Mouse (Mus musculus): ENCODE data around the gene Crip2. TPM values are rescaled to one million over a fixed set of nuclear protein-coding genes. Genes with fewer than 3 reads are reported as not detected.

The Crip2 gene
- polyA plus RNA-seq (2014; fragmentation: Nextera tagmentation; extraction: Ambion mirVana), result 72.7 and 83.3 TPM in 2 replicates

DNA sequence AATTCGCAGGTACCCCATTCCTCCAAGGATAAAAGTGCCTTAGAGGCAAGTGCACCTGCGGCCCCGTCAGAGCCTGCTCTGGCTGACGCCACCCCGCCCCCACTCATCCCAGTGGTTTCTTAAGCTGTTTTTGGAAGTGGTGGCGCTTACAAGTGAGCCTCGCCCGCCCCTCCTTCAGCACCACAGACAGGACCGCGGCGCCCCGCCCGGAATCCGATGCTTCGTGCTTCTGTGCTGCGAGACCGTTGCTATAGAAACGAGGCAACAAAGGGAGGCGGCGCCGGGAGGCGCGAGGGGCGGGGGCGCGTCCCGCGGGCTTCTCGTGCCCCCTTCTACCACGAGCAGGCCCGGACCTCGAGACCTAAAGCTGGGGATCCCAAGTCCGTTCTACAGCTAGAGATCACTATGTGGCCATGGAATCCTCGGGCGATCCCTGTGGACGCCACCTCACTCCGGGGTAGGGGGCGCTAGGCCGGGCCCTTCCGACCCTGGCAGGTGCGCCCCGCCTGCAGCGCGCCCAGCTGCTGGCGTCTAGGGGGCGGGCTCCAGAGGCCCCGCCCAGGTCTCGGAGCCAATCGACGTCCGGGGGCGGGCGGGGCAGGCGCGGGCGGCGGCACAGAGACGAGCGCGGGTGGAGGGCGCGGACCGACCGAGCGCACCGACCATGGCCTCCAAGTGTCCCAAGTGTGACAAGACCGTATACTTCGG lies at the start of gene Crip2:
TSS of gene Crip2 (plus strand) at position 329 of the 708 bp plus-strand sequence.
- peak within 1 kb of the TSS; percentile 43 for H3K4me3 ChIP-seq (ENCODE audit: low read depth, low read length)
- H3K9ac ChIP-seq (replicated peaks; ENCODE audit: low read length), result peak within 1 kb of the TSS; percentile 4
- under 1% methylated on average over 66 of the region's 68 CpGs for WGBS
- DNase-seq (ENCODE audit: low spot score), result peak; percentile 93
- H3K27me3 ChIP-seq (ENCODE audit: control insufficient read depth, insufficient read depth, low read length), result peaks cover 14% of the 10 kb centered on the region
- no peaks in the 10 kb centered on the region for H3K9me3 ChIP-seq (replicated peaks; ENCODE audit: control insufficient read depth, low read length)
- peaks cover 7% of the 10 kb centered on the region for H3K4me1 ChIP-seq (ENCODE audit: control insufficient read depth, insufficient read depth, low read length)
- peak; percentile 78 for ATAC-seq (replicated peaks; ENCODE audit: insufficient number of reproducible peaks, low FRiP score, low TSS enrichment, low read depth)
- peak within 1 kb of the TSS; percentile 79 for H3K4me2 ChIP-seq (ENCODE audit: low read depth, low read length)
- peaks cover 13% of the 10 kb centered on the region for H3K36me3 ChIP-seq (replicated peaks; ENCODE audit: control insufficient read depth, insufficient read depth, low read depth, low read length)
- H3K27ac ChIP-seq (replicated peaks; ENCODE audit: low read depth, low read length), result peak within 1 kb of the TSS; percentile 47; the same call in 1 of the 2 replicates

DNA sequence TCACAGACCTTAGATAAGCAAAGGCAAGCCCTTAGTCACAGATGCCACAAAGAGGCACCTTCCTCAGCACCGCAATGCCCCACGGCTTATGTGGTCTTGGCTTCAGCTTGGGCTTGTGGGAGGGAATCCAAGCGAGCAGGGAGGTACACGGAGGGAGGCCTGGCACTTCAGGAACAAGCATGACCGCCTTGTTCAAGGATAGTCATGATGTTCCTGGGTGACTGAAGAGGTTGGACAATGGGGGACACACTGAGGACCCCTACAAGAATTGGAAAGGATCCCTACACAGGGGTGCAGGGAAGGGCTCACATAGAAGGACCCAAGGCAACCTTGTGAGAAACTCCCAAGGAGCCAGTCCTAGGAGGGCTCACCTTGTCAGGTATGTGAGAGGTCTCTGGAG lies 43.0 kb upstream of the Crip2 start:
- H3K9ac ChIP-seq (replicated peaks; ENCODE audit: low read length), result no peak overlapping the region
- ATAC-seq (replicated peaks; ENCODE audit: insufficient number of reproducible peaks, low FRiP score, low TSS enrichment, low read depth) (no peak), DNase-seq (ENCODE audit: low spot score) (no peak)

DNA sequence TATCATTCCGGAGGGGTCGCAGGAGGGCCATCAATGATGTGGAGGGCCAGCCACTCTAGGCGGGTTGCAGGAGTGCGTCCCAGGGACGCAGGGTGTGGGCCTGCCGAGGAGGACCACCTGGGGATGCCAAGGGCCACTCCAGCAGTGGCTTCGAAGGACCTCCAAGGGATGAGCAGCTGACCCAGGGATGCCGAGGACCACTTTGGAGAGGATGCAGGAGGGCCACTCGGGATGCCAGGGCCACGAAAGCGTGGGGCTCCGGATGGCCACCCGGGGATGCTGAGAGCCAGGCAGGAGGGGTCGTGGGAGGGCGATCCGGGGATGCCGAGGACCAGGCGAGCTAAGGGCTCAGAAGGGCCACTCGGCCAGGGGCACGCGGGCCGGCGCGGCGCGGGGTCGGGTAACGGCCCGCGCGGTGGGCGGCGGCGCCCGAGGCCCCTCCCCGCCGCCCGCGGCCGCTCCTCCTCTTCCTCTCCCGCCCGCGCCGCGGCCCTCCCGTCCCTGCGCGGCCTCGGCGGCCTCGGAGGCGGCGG lies 42.2 kb upstream of the Crip2 start, which contains the start of gene Mta1:
TSS of gene Mta1 (plus strand) at position 530 of the 533 bp plus-strand sequence.
- peaks cover 3% of the 10 kb centered on the region for H3K4me1 ChIP-seq (ENCODE audit: control insufficient read depth, insufficient read depth, low read length)
- peak within 1 kb of the TSS; percentile 100 for H3K4me3 ChIP-seq (ENCODE audit: low read depth, low read length)
- WGBS, result 2% methylated on average over 26 of the region's 53 CpGs
- H3K27me3 ChIP-seq (ENCODE audit: control insufficient read depth, insufficient read depth, low read length), result no peaks in the 10 kb centered on the region
- H3K27ac ChIP-seq (replicated peaks; ENCODE audit: low read depth, low read length), result peak within 1 kb of the TSS; percentile 83
- H3K4me2 ChIP-seq (ENCODE audit: low read depth, low read length), result peak within 1 kb of the TSS; percentile 91
- H3K9me3 ChIP-seq (replicated peaks; ENCODE audit: control insufficient read depth, low read length), result no peaks in the 10 kb centered on the region
- H3K36me3 ChIP-seq (replicated peaks; ENCODE audit: control insufficient read depth, insufficient read depth, low read depth, low read length), result no peaks in the 10 kb centered on the region
- DNase-seq (ENCODE audit: low spot score) (peak; percentile 83), ATAC-seq (replicated peaks; ENCODE audit: insufficient number of reproducible peaks, low FRiP score, low TSS enrichment, low read depth) (peak; percentile 55)
- H3K9ac ChIP-seq (replicated peaks; ENCODE audit: low read length), result peak within 1 kb of the TSS; percentile 99

More for the DNA sequence above, 43.0 kb upstream of the Crip2 start:
- Histone ChIP-seq H3K27ac (replicated peaks; ENCODE audit: low read depth, low read length) (no peak overlapping the region), H3K4me1 (ENCODE audit: control insufficient read depth, insufficient read depth, low read length) (peaks cover 3% of the 10 kb centered on the region), H3K36me3 (replicated peaks; ENCODE audit: control insufficient read depth, insufficient read depth, low read depth, low read length) (no peaks in the 10 kb centered on the region), H3K4me2 (ENCODE audit: low read depth, low read length) (peak overlapping the region; percentile 79), H3K4me3 (ENCODE audit: low read depth, low read length) (no peak overlapping the region), H3K27me3 (ENCODE audit: control insufficient read depth, insufficient read depth, low read length) (no peaks in the 10 kb centered on the region), H3K9me3 (replicated peaks; ENCODE audit: control insufficient read depth, low read length) (no peaks in the 10 kb centered on the region)
- WGBS, result 89% methylated on average over 5 of the region's 5 CpGs

DNA sequence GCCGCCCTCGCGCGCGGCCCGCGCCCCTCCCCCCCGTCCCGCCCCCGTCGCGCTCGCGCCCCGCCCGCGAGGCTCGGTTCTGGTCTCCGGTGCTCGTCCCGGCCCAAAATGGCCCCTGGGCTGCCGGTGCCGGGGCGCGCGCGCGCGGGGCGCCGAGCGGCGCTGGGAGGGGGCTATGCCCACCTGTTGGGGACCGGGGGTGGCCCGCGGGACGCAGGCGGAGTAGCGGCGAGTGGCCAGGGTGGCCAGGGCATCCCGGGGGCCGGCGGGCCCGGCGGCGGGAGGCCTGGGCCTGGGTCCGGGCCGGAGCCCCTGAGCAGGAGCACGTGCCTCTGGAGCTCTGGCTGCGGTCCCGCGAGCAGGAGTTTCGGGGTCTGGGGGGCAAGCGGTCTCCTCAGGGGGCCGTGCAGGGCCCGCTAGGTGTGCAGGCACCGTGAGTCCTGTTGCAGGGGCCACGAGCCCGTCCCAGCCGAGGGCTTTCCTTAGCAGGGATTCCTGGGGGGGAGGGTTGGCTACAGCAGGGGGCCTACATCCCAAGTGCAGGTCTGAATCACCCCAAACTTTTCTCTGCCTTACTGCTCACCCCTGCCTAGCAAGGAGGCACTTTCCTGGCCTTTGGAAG lies 41.4 kb upstream of the Crip2 start:
- no peaks in the 10 kb centered on the region for H3K36me3 ChIP-seq (replicated peaks; ENCODE audit: control insufficient read depth, insufficient read depth, low read depth, low read length)
- H3K9ac ChIP-seq (replicated peaks; ENCODE audit: low read length), result peak overlapping the region; percentile 99
- H3K4me3 ChIP-seq (ENCODE audit: low read depth, low read length), result peak overlapping the region; percentile 100
- no peaks in the 10 kb centered on the region for H3K27me3 ChIP-seq (ENCODE audit: control insufficient read depth, insufficient read depth, low read length)
- ATAC-seq (replicated peaks; ENCODE audit: insufficient number of reproducible peaks, low FRiP score, low TSS enrichment, low read depth) (peak; percentile 31; the same call in 1 of the 2 replicates), DNase-seq (ENCODE audit: low spot score) (peak; percentile 12)
- no peaks in the 10 kb centered on the region for H3K9me3 ChIP-seq (replicated peaks; ENCODE audit: control insufficient read depth, low read length)
- 0% methylated on average over 29 of the region's 60 CpGs for WGBS
- H3K4me2 ChIP-seq (ENCODE audit: low read depth, low read length), result peak overlapping the region; percentile 91
- H3K27ac ChIP-seq (replicated peaks; ENCODE audit: low read depth, low read length), result peak overlapping the region; percentile 83
- H3K4me1 ChIP-seq (ENCODE audit: control insufficient read depth, insufficient read depth, low read length), result peaks cover 3% of the 10 kb centered on the region

DNA sequence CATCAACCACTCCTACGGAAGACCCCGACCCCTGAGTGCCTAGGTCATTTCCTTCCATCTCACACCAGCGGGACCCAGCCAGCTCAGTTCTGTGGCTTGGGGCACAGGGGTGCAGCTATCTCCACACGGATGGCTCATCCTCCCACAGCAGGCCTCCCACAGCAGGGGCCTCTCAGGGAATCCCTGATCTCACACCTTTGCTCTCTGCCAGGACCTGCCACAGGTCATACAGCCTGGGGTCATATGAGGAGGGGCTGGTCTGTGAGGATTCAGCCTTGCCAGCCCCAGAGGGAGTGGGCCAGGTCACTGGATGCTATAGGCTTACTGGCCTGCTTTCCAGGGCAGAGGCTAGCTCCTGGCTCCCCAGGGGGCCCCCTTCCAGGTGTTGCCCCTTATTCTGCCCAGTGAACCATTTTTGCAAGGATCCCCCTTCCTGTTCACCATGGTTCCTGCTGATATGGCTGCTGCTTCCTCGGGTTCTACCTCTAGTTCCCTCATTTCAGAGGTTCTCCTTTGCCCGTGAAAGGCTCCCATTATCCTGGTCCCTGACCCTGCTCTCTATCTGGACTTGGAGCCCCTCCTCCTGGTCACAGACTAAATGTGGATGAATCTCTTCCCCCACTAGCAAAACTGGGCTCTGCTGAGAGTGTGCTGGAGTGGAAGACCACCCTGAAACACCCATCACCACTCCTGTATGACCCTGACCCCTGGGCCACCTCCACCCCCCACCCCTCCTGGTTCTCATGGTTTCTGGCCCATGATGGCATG lies 40.4 kb upstream of the Crip2 start:
- no peak for ATAC-seq (replicated peaks; ENCODE audit: insufficient number of reproducible peaks, low FRiP score, low TSS enrichment, low read depth)
- H3K9ac ChIP-seq (replicated peaks; ENCODE audit: low read length), result peak overlapping the region; percentile 99
- H3K4me3 ChIP-seq (ENCODE audit: low read depth, low read length), result peak overlapping the region; percentile 100
- no peaks in the 10 kb centered on the region; the same call in 1 of the 2 replicates for H3K36me3 ChIP-seq (replicated peaks; ENCODE audit: control insufficient read depth, insufficient read depth, low read depth, low read length)
- H3K4me1 ChIP-seq (ENCODE audit: control insufficient read depth, insufficient read depth, low read length), result peaks cover 3% of the 10 kb centered on the region
- no peak overlapping the region for H3K27ac ChIP-seq (replicated peaks; ENCODE audit: low read depth, low read length)
- no peaks in the 10 kb centered on the region for H3K27me3 ChIP-seq (ENCODE audit: control insufficient read depth, insufficient read depth, low read length)
- H3K9me3 ChIP-seq (replicated peaks; ENCODE audit: control insufficient read depth, low read length), result no peaks in the 10 kb centered on the region
- H3K4me2 ChIP-seq (ENCODE audit: low read depth, low read length), result peak overlapping the region; percentile 91
- DNase-seq (ENCODE audit: low spot score), result no peak
- WGBS, result 29% methylated on average over 6 of the region's 6 CpGs

DNA sequence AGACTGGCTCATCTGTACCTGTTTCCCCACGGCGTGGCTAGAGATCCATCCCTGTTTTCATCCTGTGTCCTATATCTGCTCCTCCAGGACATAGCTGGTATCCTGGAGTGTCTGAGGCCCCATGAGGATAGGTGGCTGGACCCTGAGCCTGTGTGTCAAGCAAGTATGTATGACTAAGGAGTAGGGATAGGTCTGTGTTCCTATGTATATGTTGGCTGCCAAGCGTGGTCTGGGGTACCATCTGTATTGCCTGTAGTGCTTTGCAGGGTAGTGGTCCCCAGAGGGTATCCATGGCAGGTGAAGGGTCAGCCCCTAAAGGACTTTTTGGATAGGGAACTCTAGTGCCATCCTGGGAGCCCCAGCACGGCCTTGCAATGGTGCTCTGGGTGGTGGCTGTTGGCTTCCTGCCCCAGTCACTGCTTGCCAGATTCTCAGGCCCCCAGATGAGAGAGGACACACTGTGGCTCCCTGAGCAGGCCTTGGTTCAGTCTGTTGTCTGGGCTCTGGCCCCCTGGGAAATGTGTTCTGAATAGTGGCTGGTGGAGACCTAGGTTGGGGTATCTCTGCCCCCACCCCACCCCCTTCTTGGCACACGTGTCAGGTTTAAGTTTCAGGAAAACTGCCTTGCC lies 39.5 kb upstream of the Crip2 start:
- H3K27me3 ChIP-seq (ENCODE audit: control insufficient read depth, insufficient read depth, low read length), result no peaks in the 10 kb centered on the region
- no peaks in the 10 kb centered on the region; the same call in 1 of the 2 replicates for H3K36me3 ChIP-seq (replicated peaks; ENCODE audit: control insufficient read depth, insufficient read depth, low read depth, low read length)
- H3K4me1 ChIP-seq (ENCODE audit: control insufficient read depth, insufficient read depth, low read length), result peaks cover 3% of the 10 kb centered on the region
- ATAC-seq (replicated peaks; ENCODE audit: insufficient number of reproducible peaks, low FRiP score, low TSS enrichment, low read depth), result no peak
- no peak overlapping the region for H3K27ac ChIP-seq (replicated peaks; ENCODE audit: low read depth, low read length)
- H3K9ac ChIP-seq (replicated peaks; ENCODE audit: low read length), result no peak overlapping the region; the same call in 1 of the 2 replicates
- no peak for DNase-seq (ENCODE audit: low spot score)
- H3K9me3 ChIP-seq (replicated peaks; ENCODE audit: control insufficient read depth, low read length), result no peaks in the 10 kb centered on the region
- no peak overlapping the region for H3K4me3 ChIP-seq (ENCODE audit: low read depth, low read length)
- WGBS, result 82% methylated on average over 5 of the region's 5 CpGs
- H3K4me2 ChIP-seq (ENCODE audit: low read depth, low read length), result no peak overlapping the region

DNA sequence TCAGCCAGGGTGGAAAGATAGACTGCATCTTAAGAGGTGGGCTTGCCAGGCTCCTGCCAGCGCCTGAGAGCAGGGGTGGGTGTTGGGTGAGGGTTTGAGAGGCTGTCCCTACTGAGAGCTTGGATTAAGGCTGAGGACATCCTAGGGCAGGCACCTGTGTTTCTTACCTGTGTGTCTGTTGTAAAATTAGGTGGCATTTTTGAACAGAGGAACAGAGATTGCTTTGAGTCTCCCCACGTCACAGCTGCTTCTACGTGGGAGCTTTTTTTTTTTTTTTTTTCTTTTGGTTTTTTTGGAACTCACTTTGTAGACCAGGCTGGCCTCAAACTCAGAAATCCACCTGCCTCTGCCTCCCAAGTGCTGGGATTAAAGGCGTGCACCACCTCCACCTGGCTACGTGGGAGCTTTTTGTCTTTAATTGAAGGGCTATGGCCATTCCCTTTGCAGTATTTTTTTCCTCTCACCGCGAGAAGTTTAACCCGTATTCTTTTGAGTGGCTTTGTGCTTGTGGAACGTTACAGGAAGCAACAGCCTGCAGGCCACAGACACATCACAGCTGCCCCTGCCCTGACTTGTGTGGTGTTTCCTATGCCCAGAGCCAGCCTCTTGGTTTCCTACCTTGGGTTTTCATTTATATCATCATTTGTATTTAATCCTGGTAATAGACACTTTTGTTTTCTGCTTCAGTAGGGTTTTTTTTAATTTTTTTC lies 38.6 kb upstream of the Crip2 start:
- Histone ChIP-seq H3K4me2 (ENCODE audit: low read depth, low read length) (no peak overlapping the region), H3K4me1 (ENCODE audit: control insufficient read depth, insufficient read depth, low read length) (peaks cover 3% of the 10 kb centered on the region), H3K27ac (replicated peaks; ENCODE audit: low read depth, low read length) (no peak overlapping the region), H3K9ac (replicated peaks; ENCODE audit: low read length) (no peak overlapping the region), H3K9me3 (replicated peaks; ENCODE audit: control insufficient read depth, low read length) (no peaks in the 10 kb centered on the region), H3K36me3 (replicated peaks; ENCODE audit: control insufficient read depth, insufficient read depth, low read depth, low read length) (no peaks in the 10 kb centered on the region; the same call in 1 of the 2 replicates), H3K4me3 (ENCODE audit: low read depth, low read length) (no peak overlapping the region), H3K27me3 (ENCODE audit: control insufficient read depth, insufficient read depth, low read length) (no peaks in the 10 kb centered on the region)
- ATAC-seq (replicated peaks; ENCODE audit: insufficient number of reproducible peaks, low FRiP score, low TSS enrichment, low read depth) (no peak), DNase-seq (ENCODE audit: low spot score) (no peak)
- WGBS, result 88% methylated on average over 9 of the region's 9 CpGs

Measured in embryonic facial prominence, embryonic 11.5 days (tissue).